Mouse (Mus musculus) gastrocnemius, postnatal 36 days (tissue): ENCODE measurements around the gene L2hgdh. TPM values are rescaled to one million over a fixed set of nuclear protein-coding genes. Genes with fewer than 3 reads are reported as not detected.
"Not testable (repeated sequence)": the region's sequence is repeated elsewhere in the genome, so short reads cannot be mapped to it uniquely, and the experiment has no call there.

ENCODE experiments used
- DNase-seq, 2 experiments: peaks; one replicate each; pipeline ENCODE4 v3.0.0; 2022
- intact Hi-C: fragments of 180-260 bp; cut with DNase I; formaldehyde crosslinking; loops from one replicate; pipeline ENCODE4 v1.15.1; 2025
- microRNA-seq, 2 experiments: library from miRNA; unstranded; fragments of <30 nt; microRNA quantifications; one replicate each; pipeline ENCODE4 v1.2.0; 2021
- total RNA-seq, 2 experiments: library from RNA; stranded (reverse); gene quantifications; 2 replicates each; pipeline ENCODE4 v1.2.3; 2021

Gene L2hgdh
- total RNA-seq, 2 experiments from 2014 or later = 36.2 to 37.7 TPM

DNA sequence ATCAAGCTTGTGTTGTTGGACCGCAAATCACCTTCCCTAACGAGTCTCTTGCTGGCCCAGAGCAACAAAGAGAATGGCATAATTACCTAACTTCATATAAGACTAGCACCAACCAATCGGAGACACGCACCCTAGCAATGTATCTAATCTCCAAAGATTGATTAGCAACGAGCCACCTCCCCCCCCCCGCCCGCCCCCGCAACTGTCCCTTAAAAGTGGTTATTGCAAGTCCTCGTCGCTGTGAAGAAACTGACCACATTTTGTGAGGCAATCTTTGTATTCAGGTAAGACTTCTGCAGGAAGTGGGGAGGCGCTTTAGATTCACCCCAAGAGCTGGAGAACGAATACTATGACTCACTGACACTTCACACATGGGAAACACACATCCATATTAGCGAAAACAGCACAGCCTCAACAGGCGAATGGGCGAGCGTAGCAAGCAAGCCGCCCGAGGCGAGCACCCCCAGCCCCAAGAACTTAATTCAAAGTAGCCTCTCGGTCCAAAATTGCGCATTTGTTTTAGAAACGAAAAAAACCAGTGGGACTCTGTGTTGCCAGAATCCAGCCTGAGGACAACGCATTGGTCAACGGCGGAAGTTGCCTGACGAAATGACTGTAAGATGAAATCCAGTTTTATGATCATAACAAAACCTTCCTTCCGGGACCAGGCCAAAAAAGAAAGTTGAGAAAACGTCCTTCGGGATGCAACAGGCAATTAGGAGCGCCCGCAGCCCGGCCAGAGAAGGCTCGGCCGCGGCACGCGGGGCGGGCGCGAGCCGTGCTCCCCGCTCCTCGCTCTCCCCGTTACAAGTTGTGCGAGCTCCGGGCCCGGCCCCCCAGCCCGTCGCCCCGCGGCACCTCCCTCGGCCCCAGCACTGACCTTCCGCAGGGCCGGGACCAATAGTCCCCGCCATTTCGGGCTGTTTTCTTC lies 43.8 kb downstream of the L2hgdh start:
- intact Hi-C loops = loop anchor here (10.0 kb wide), 1 partner anchor 326 kb away; the partner anchor contains the start of gene Nemf
- peak in 1 of 2 experiments; percentile 35 for DNase-seq

DNA sequence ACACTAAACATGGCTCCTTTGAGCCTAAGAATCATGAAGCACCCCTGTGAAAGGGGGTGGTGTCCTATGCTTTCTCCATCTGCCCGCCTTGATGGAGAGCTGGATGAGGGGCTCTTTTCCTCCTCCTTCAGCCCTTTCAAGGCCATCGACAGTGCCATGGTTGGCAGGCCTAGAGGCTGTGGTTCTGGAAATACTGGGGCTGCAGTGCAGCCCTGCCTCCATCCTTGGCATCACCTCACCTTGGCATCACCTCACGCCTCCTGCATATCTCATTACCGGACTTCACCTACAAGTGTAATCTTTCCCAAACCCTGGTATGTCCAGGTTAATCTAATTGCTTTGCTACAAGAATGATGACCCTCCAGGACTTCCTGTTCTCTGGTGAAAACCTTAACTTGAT lies 48.5 kb downstream of the L2hgdh start:
- no peak for DNase-seq
- intact Hi-C loops = no loop called here

DNA sequence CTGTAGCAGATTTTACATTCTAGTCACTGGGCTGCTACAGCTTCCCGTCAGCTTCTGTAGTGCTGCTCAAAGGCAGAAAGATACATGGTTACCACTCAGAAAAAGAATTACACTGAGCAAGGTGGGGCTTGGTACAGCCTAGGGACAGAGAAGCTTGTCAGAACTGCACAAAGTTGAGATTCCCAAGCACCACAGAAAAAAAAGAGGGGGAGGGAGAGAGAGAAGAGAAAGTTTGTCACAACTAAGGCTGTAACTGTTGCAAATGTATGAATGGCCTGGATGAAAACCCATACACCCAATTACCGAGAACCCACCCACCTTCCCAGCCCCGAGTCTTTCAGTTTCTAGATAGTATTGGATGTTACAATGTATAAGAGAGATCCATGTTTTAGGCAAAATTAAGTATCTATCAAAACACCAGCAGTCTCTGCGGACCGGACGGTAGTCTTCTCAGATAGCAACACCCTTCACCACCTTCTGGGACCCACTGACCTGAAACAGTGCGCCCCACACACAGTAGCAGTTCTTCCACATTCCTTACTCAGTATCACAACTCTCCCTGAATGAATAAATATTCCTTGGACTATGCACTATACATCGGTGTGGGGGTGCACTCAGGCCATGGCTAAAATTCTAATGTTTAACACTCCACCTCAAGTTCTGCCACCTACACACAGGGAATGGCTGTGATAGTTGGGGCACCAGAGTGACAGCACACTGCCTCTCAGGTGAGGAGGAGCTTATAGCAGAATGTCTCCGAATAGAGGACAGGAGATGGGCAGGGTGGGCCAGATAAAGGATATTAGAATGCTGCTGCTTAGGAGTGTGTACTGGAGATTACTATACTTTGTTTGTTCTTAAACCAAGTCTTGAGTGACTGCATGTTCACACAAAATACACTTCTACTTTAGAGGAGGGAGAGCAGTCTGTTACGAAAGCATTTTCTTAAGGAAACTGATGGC lies 49.8 kb downstream of the L2hgdh start:
- intact Hi-C loops = no loop called here
- DNase-seq = no peak

DNA sequence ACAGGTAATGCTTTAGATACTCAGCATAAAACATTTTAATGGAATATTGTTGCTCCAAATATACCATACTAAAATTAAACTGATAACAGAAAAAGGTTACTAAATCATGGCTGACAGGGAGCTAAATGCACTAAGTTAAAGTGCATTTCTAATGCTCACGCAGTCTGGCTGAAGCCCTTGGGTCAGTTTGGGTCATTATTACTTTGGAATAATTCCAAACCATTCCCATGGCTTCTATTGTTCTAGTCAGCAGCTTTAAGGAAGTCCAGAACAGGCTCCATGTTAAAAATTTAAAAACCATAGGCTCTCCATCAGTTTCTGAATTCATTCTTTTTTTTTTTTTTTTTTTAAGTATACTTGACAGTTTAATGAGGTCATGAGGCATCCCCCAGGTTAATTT lies 50.5 kb downstream of the L2hgdh start:
- intact Hi-C loops = no loop called here
- no peak for DNase-seq

DNA sequence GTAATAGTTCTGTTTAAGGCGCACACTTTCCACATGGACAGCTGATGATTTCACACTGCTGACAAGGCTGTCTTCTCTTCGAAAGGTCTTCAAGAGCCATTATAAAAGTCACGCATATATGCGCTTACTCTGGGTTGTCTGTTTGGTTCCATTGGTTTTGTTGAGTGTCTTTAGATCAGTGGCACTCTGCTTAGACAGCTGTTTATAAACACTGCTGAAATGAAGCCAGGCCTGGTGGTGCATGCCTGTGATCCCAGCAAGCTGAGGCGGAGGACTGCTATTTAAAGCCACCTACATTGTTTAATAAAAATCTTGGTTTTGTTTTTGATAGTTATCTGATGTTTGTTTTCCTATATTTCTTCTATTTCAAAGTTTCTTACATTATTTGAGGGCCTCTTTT lies 58.0 kb downstream of the L2hgdh start:
- no peak for DNase-seq
- intact Hi-C loops = no loop called here

DNA sequence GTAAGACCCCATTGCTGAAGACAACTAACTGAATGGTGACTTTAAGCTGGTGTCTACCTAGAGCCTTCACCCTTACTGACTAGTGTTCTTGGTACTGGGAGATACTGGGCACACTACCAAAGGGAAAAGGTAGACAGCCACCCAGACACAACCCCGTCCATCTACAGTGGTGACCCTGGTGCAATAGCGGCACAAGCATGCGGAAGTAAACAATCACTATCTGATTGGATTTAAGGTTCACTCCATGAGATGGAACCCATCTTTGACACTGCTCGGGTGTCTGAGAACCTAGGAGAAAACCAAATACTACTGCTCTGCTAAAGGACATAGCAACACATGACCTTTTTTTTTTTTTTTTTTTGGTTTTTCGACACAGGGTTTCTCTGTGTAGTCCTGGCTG lies 63.0 kb downstream of the L2hgdh start:
- intact Hi-C loops = no loop called here
- DNase-seq = no peak

DNA sequence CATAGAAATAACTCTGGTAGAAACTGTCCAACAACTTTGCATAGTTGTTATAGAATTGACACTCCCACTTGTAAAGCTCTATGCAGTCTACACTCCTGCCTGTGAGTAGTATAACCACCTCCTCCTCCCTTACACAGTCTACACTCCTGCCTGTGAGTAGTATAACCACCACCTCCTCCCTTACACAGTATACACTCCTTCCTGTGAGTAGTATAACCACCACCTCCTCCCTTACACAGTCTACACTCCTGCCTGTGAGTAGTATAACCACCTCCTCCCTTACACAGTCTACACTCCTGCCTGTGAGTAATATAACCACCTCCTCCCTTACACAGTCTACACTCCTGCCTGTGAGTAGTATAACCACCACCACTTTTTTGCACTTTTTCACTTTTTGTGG lies 70.7 kb downstream of the L2hgdh start:
- DNase-seq, intact Hi-C loops: not testable (repeated sequence)

- intact Hi-C loops = no loop called here
- DNase-seq = no peak
Measured at GRCm38 (mm10) chr12:69649511-69649910, 75.2 kb downstream of the L2hgdh start.

DNA sequence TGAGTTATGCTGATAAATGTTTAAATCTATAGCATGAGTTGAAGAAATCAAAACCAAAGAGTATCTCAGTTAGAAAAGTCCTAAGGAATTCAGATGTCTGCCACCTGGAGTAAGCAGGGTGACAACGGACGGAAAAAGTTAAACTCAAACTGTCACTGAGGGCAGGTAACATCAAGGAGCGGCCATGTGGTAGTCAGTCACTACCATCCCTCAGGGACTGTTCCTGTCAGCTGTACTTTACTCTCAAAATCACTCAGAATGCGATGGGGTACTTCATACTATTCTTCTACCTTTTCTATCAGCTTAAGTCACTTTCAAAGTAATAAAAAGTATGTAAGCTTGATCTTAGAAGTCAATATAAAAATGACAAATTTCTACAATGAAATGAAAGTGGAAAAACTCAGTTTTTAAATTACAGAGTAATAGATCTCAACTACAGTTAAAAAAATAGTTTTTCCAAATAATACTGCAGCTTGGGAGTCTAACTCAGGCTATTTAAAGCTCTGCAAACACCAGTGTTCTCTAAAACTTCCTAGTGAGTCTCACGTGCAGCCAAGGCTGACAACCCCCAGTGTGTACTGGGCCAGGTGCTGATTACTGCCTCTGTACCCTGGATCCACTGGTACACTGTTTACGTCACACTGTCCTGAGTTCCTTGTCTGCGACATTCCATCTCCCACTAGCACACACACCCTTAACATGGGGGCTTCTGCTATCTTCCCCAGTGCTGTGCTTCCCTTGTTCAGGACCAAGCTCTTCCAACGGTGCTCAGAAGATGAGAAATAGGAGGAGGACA lies 78.7 kb downstream of the L2hgdh start:
- DNase-seq = no peak
- intact Hi-C loops = no loop called here

- intact Hi-C loops = no loop called here
- no peak for DNase-seq
Measured at GRCm38 (mm10) chr12:69644877-69645276, 79.8 kb downstream of the L2hgdh start.

DNA sequence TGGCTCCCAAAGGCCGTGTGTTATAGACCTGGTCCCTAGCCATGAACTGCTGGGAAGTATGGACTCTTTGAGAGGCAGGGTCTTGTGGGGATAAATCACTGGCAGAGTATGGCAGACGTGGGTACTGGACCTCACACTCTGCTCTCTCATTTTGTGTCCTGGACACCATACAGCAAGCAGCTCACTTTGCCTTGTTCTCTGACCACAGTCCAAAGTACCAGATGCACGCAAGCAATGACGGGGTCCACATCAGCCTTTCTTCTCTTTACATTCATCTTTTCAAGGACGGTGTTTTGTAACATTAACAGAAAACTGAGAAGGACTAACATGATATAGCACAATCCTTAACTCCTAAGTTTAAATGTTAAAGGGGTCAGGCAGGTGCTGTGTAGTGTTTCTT lies 81.8 kb downstream of the L2hgdh start:
- intact Hi-C loops = no loop called here
- no peak for DNase-seq

Small RNA genes within 50 kb of the gene (microRNA-seq; reads per million reads assigned to microRNA genes)
- gene Mir681 = 0 reads per million in 2 experiments

Other genes with a start within 250 kb of the L2hgdh start
- gene Vcpkmt, start 141.8 kb downstream of the L2hgdh start, total RNA-seq = 1 to 10 TPM; 3.1 to 3.8 TPM
- gene Sos2, start 43.0 kb downstream of the L2hgdh start, total RNA-seq = 10 to 100 TPM; 39.8 to 40.4 TPM
- 10 to 100 TPM; 16.4 to 19.6 TPM for gene Atp5s, start 77 bp upstream of the L2hgdh start, total RNA-seq
- gene Cdkl1, start 66.4 kb upstream of the L2hgdh start, total RNA-seq = under 1 TPM; 0.54 to 0.94 TPM
- gene Atl1, start 167.7 kb upstream of the L2hgdh start, total RNA-seq = 1 to 10 TPM; 1.7 to 2.1 TPM
- 10 to 100 TPM; 18.2 to 20.5 TPM for gene Map4k5, start 168.3 kb upstream of the L2hgdh start, total RNA-seq